Mouse (Mus musculus) forebrain, embryonic 14.5 days (tissue): ENCODE measurements around the gene BC025920. TPM values are rescaled to one million over a fixed set of nuclear protein-coding genes. Genes with fewer than 3 reads are reported as not detected.

Source experiments
- ATAC-seq: fragments of 200-750 bp; cut with Nextera tagmentation; 2 replicates; pipeline ENCODE4 v1.8.0; 2017; ENCODE audit warnings: mild to moderate bottlenecking, moderate library complexity
- DNase-seq: peaks from one replicate; pipeline ENCODE4 v3.0.0-alpha.2; 2015; ENCODE audit warnings: low spot score
- H3K27ac ChIP-seq: fragments of 300-500 bp; sonication (generic); 2 replicates; pipeline ENCODE4 v1.5.1; 2014; ENCODE audit warnings: low read depth, mild to moderate bottlenecking, control low read depth, low read length, moderate library complexity
- H3K27me3 ChIP-seq: fragments of 300-500 bp; sonication (generic); replicated peaks from 2 replicates; pipeline ENCODE4 v1.6.1; 2014; ENCODE audit warnings: low read length, control low read depth, mixed read lengths; ENCODE audit not compliant: control insufficient read depth, insufficient read depth
- H3K36me3 ChIP-seq: fragments of 300-500 bp; sonication (generic); 2 replicates; pipeline ENCODE4 v1.6.1; 2014; ENCODE audit warnings: low read length, control low read depth; ENCODE audit not compliant: control insufficient read depth, insufficient read depth
- H3K4me1 ChIP-seq: fragments of 300-500 bp; sonication (generic); 2 replicates; pipeline ENCODE4 v1.6.1; 2014; ENCODE audit warnings: antibody characterized with exemption, low read length, control low read depth; ENCODE audit not compliant: control insufficient read depth, insufficient read depth
- H3K4me2 ChIP-seq: fragments of 300-500 bp; sonication (generic); 2 replicates; pipeline ENCODE4 v1.6.1; 2014; ENCODE audit warnings: mild to moderate bottlenecking, control low read depth, low read length
- H3K4me3 ChIP-seq: fragments of 300-500 bp; sonication (generic); 2 replicates; pipeline ENCODE4 v1.5.1; 2014; ENCODE audit warnings: low read depth, low read length, control low read depth
- H3K9ac ChIP-seq: fragments of 300-500 bp; sonication (generic); 2 replicates; pipeline ENCODE4 v1.6.1; 2014; ENCODE audit warnings: mild to moderate bottlenecking, low read length, control low read depth, moderate library complexity
- H3K9me3 ChIP-seq: fragments of 300-500 bp; sonication (generic); replicated peaks from 2 replicates; pipeline ENCODE4 v1.6.1; 2016; ENCODE audit warnings: low read length, control low read depth, mixed read lengths; ENCODE audit not compliant: control insufficient read depth
- WGBS: fragments of 180-500 bp; shearing (Covaris S2); extraction: QIAGEN DNeasy Blood & Tissue Kit; methylation state at CpG from one replicate; pipeline ENCODE4 v1.1.7; 2014; 5-methylcytosine and 5-hydroxymethylcytosine counted together
- polyA plus RNA-seq: library from polyadenylated mRNA; unstranded; fragments of >200 nt; fragmentation: Nextera tagmentation; extraction: Ambion mirVana; gene quantifications from 2 replicates; pipeline ENCODE4 v1.2.1, GENCODE M21; 2014

Gene BC025920
- polyA plus RNA-seq, 1 experiment from 2014 or later = 0.81 TPM

- Histone ChIP-seq H3K9ac (no peak overlapping the region), H3K4me1 (peaks cover 39% of the 10 kb centered on the region), H3K36me3 (no peaks in the 10 kb centered on the region), H3K4me2 (no peak overlapping the region), H3K27me3 (peaks cover 22% of the 10 kb centered on the region), H3K4me3 (no peak overlapping the region), H3K27ac (no peak overlapping the region), H3K9me3 (no peaks in the 10 kb centered on the region)
- 44% methylated on average over 3 of the region's 3 CpGs for WGBS
- DNase-seq (no peak), ATAC-seq (no peak)
These were observed 7.7 kb upstream of the BC025920 start for GRCm38 (mm10) chr10:81598342-81598741.

- no peak overlapping the region for H3K4me2 ChIP-seq
- H3K27me3 ChIP-seq = peaks cover 19% of the 10 kb centered on the region
- H3K9ac ChIP-seq = no peak overlapping the region
- H3K9me3 ChIP-seq = no peaks in the 10 kb centered on the region
- no peaks in the 10 kb centered on the region for H3K36me3 ChIP-seq
- peaks cover 39% of the 10 kb centered on the region for H3K4me1 ChIP-seq
- 56% methylated on average over 6 of the region's 6 CpGs for WGBS
- DNase-seq = no peak
- no peak overlapping the region for H3K27ac ChIP-seq
- no peak for ATAC-seq
- no peak overlapping the region for H3K4me3 ChIP-seq
These were observed 7.2 kb upstream of the BC025920 start for GRCm38 (mm10) chr10:81598871-81599270.

- Histone ChIP-seq H3K36me3 (no peaks in the 10 kb centered on the region), H3K4me2 (no peak overlapping the region), H3K4me3 (no peak overlapping the region), H3K9ac (no peak overlapping the region), H3K27ac (no peak overlapping the region), H3K27me3 (peaks cover 12% of the 10 kb centered on the region; the same call in 1 of the 2 replicates), H3K4me1 (peaks cover 39% of the 10 kb centered on the region), H3K9me3 (no peaks in the 10 kb centered on the region)
- 75% methylated on average over 5 of the region's 5 CpGs for WGBS
- DNase-seq = no peak
- no peak for ATAC-seq
These were observed 6.4 kb upstream of the BC025920 start for GRCm38 (mm10) chr10:81599630-81600029.

- no peak overlapping the region for H3K27ac ChIP-seq
- 55% methylated on average over 10 of the region's 10 CpGs for WGBS
- no peak overlapping the region for H3K4me2 ChIP-seq
- DNase-seq = no peak
- no peaks in the 10 kb centered on the region for H3K9me3 ChIP-seq
- no peak overlapping the region for H3K4me3 ChIP-seq
- H3K4me1 ChIP-seq = peaks cover 39% of the 10 kb centered on the region
- peaks cover 9% of the 10 kb centered on the region; the same call in 1 of the 2 replicates for H3K27me3 ChIP-seq
- no peak overlapping the region for H3K9ac ChIP-seq
- H3K36me3 ChIP-seq = no peaks in the 10 kb centered on the region
- ATAC-seq = no peak
These were observed 6.0 kb upstream of the BC025920 start for GRCm38 (mm10) chr10:81600096-81600495.

GRCm38 (mm10) chr10:81600738-81601203 is 5.3 kb upstream of the BC025920 start, which contains the start of gene Tle6:
Gene Tle6, minus strand, starts transcription at chr10:81601073.
- Histone ChIP-seq H3K36me3 (no peaks in the 10 kb centered on the region), H3K4me3 (no peak within 1 kb of the TSS; the same call in 1 of the 2 replicates), H3K4me2 (peak within 1 kb of the TSS; percentile 44), H3K9ac (no peak within 1 kb of the TSS; the same call in 1 of the 2 replicates), H3K27me3 (peaks cover 4% of the 10 kb centered on the region; the same call in 1 of the 2 replicates), H3K27ac (no peak within 1 kb of the TSS), H3K4me1 (peaks cover 36% of the 10 kb centered on the region), H3K9me3 (no peaks in the 10 kb centered on the region)
- peak; percentile 78 for ATAC-seq
- DNase-seq = peak; percentile 98
- WGBS = under 1% methylated on average over 28 of the region's 28 CpGs

- Histone ChIP-seq H3K27ac (no peak overlapping the region), H3K4me2 (peak overlapping the region; percentile 44; the same call in 1 of the 2 replicates), H3K36me3 (no peaks in the 10 kb centered on the region), H3K9me3 (no peaks in the 10 kb centered on the region), H3K9ac (no peak overlapping the region), H3K27me3 (no peaks in the 10 kb centered on the region), H3K4me3 (no peak overlapping the region), H3K4me1 (peaks cover 29% of the 10 kb centered on the region)
- DNase-seq (no peak), ATAC-seq (no peak)
- whole genome bisulfite sequencing = 20% methylated on average over 7 of the region's 7 CpGs
These were observed 4.6 kb upstream of the BC025920 start for GRCm38 (mm10) chr10:81601396-81601905.

- H3K9me3 ChIP-seq = no peaks in the 10 kb centered on the region
- H3K36me3 ChIP-seq = no peaks in the 10 kb centered on the region
- peaks cover 18% of the 10 kb centered on the region for H3K4me1 ChIP-seq
- WGBS = 20% methylated on average over 4 of the region's 4 CpGs
- no peak overlapping the region for H3K27ac ChIP-seq
- ATAC-seq (no peak), DNase-seq (peak; percentile 90)
- H3K4me3 ChIP-seq = no peak overlapping the region
- no peaks in the 10 kb centered on the region for H3K27me3 ChIP-seq
- no peak overlapping the region for H3K9ac ChIP-seq
- H3K4me2 ChIP-seq = no peak overlapping the region
These were observed 3.3 kb upstream of the BC025920 start for GRCm38 (mm10) chr10:81602741-81603151.

- no peak for ATAC-seq
- WGBS = 83% methylated on average over 12 of the region's 12 CpGs
- Histone ChIP-seq H3K9ac (no peak overlapping the region), H3K27ac (no peak overlapping the region), H3K36me3 (no peaks in the 10 kb centered on the region), H3K4me2 (no peak overlapping the region), H3K4me3 (no peak overlapping the region), H3K4me1 (peaks cover 16% of the 10 kb centered on the region), H3K27me3 (no peaks in the 10 kb centered on the region), H3K9me3 (no peaks in the 10 kb centered on the region)
- no peak for DNase-seq
These were observed 1.8 kb upstream of the BC025920 start for GRCm38 (mm10) chr10:81604019-81604967.
